Mouse (Mus musculus) hindbrain, embryonic 15.5 days (tissue): ENCODE data around the gene Mtr. TPM values are rescaled to one million over a fixed set of nuclear protein-coding genes. Genes with fewer than 3 reads are reported as not detected.

ENCODE experiments used
- ATAC-seq: fragments of 200-750 bp; cut with Nextera tagmentation; 2 replicates; pipeline ENCODE4 v1.8.0; 2017; ENCODE audit warnings: low read depth, moderate number of reproducible peaks, moderate TSS enrichment; ENCODE audit not compliant: low FRiP score
- H3K27ac ChIP-seq: fragments of 300-500 bp; sonication (generic); replicated peaks from 2 replicates; pipeline ENCODE4 v1.5.1; 2015; ENCODE audit warnings: mild to moderate bottlenecking, inconsistent platforms
- H3K27me3 ChIP-seq: fragments of 300-500 bp; sonication (generic); 2 replicates; pipeline ENCODE4 v1.6.1; 2015; ENCODE audit warnings: control low read depth, inconsistent platforms
- H3K36me3 ChIP-seq: fragments of 300-500 bp; sonication (generic); 2 replicates; pipeline ENCODE4 v1.6.1; 2015; ENCODE audit warnings: control low read depth, inconsistent platforms
- H3K4me1 ChIP-seq: fragments of 300-500 bp; sonication (generic); replicated peaks from 2 replicates; pipeline ENCODE4 v1.6.1; 2015; ENCODE audit warnings: control low read depth, inconsistent platforms
- H3K4me2 ChIP-seq: fragments of 300-500 bp; sonication (generic); 2 replicates; pipeline ENCODE4 v1.6.1; 2015; ENCODE audit warnings: moderate library complexity, mild to moderate bottlenecking, inconsistent platforms
- H3K4me3 ChIP-seq: fragments of 300-500 bp; sonication (generic); 2 replicates; pipeline ENCODE4 v1.5.1; 2015; ENCODE audit warnings: mild to moderate bottlenecking, inconsistent platforms
- H3K9ac ChIP-seq: fragments of 300-500 bp; sonication (generic); 2 replicates; pipeline ENCODE4 v1.6.1; 2015; ENCODE audit warnings: inconsistent platforms
- H3K9me3 ChIP-seq: fragments of 300-500 bp; sonication (generic); 2 replicates; pipeline ENCODE4 v1.6.1; 2016; ENCODE audit warnings: control low read depth, inconsistent platforms
- WGBS: fragments of 180-500 bp; shearing (Covaris S2); methylation state at CpG from one replicate; pipeline ENCODE4 v1.1.7; 2015; 5-methylcytosine and 5-hydroxymethylcytosine counted together
- polyA plus RNA-seq: library from polyadenylated mRNA; unstranded; fragments of >200 nt; fragmentation: Nextera tagmentation; extraction: Ambion mirVana; gene quantifications from 2 replicates; pipeline ENCODE4 v1.2.1, GENCODE M21; 2015

The Mtr gene
- polyA plus RNA-seq = 3.5 and 4.0 TPM in 2 replicates

DNA sequence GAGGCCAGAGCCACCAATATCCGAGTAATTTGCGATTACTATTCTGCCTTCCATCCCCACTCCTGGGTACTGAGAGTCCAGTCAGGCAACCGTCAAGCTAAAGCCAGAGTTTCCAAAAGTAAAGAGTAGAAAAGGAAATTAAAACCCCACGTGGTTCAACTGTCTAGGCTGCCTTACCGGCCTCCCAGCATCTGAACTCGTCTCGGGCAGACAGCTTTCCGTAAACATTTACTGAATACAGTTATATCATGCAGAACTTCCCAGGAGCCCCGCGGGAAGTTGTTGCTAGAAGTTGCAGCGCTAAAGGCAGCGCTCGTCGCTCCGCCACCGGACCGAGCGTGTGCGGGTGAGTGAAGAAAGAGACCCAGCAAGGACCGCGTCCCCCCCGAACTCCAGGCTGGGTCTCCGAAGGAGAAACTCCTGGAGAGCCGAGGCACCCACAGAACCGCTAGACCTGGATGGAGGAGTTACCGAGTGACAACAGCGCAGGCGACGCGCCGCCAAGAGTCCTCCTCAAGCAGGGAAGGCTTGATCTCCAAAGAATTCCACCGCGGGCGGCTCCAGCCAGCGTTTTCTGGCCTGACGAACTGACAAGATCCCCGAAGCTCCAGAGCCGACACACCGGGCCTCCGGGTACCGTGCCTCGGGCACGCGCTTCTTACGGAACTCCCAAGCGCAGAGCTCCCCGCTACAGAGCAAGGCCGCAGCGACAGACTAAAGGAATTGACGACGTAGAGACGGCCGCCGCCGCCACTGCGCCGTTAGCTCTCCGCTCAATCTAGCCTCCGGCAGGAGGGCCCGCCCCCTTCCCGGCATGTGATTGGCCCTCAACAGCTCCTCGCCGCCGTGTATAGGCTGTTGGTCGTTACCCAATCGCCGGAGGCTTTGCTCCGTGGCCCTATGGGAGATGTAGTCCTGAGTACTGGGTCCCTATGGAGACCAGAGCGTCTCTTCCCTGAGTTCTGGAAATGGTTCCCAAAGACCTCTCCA is at the start of gene Mtr:
Gene Mtr, minus strand, starts transcription at position 723 of the 990 bp plus-strand sequence.
- no peaks in the 10 kb centered on the region for H3K9me3 ChIP-seq
- ATAC-seq = peak; percentile 100
- WGBS = under 1% methylated on average over 69 of the region's 69 CpGs
- no peaks in the 10 kb centered on the region for H3K36me3 ChIP-seq
- peak within 1 kb of the TSS; percentile 65 for H3K9ac ChIP-seq
- peak within 1 kb of the TSS; percentile 80 for H3K27ac ChIP-seq
- peaks cover 19% of the 10 kb centered on the region for H3K4me1 ChIP-seq
- peak within 1 kb of the TSS; percentile 70 for H3K4me2 ChIP-seq
- no peaks in the 10 kb centered on the region for H3K27me3 ChIP-seq
- H3K4me3 ChIP-seq = peak within 1 kb of the TSS; percentile 73

- H3K27me3 ChIP-seq = no peaks in the 10 kb centered on the region
- H3K9me3 ChIP-seq = no peaks in the 10 kb centered on the region
- H3K9ac ChIP-seq = no peak overlapping the region
- H3K27ac ChIP-seq = no peak overlapping the region
- no peak for ATAC-seq
- WGBS = 83% methylated on average over 4 of the region's 4 CpGs
- H3K4me1 ChIP-seq = no peaks in the 10 kb centered on the region
- H3K4me2 ChIP-seq = no peak overlapping the region
- no peaks in the 10 kb centered on the region for H3K36me3 ChIP-seq
- no peak overlapping the region for H3K4me3 ChIP-seq
These were observed 49.4 kb upstream of the Mtr start for GRCm38 (mm10) chr13:12307286-12307685.

GRCm38 (mm10) chr13:12305540-12305939 is 47.6 kb upstream of the Mtr start:
- H3K4me3 ChIP-seq = no peak overlapping the region
- no peaks in the 10 kb centered on the region for H3K27me3 ChIP-seq
- no peaks in the 10 kb centered on the region for H3K9me3 ChIP-seq
- H3K27ac ChIP-seq = no peak overlapping the region
- no peak overlapping the region for H3K9ac ChIP-seq
- no peaks in the 10 kb centered on the region for H3K36me3 ChIP-seq
- 87% methylated on average over 8 of the region's 8 CpGs for WGBS
- no peaks in the 10 kb centered on the region for H3K4me1 ChIP-seq
- no peak overlapping the region for H3K4me2 ChIP-seq
- ATAC-seq = no peak

DNA sequence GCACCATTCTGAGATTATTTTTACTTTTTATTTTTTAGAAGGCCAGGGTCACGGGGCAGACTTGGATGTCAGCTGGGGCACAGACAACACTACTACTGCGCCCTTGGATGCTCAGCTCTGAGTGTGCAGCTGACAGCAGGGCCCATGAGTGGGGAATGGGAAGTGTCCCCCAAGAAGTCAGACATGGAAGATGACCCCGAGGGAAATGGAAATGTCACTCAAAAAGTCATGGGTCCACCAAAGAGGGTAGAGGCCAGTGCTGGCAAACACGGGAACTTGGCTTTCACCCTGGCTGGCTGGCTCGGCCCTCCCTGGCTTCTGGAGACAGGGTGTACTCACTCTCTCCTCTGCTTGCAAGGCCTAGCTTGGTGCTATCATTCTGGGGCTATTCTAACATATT is 47.1 kb upstream of the Mtr start:
- Histone ChIP-seq H3K4me2 (no peak overlapping the region), H3K4me3 (no peak overlapping the region), H3K27ac (no peak overlapping the region), H3K4me1 (no peaks in the 10 kb centered on the region), H3K9me3 (no peaks in the 10 kb centered on the region), H3K9ac (no peak overlapping the region), H3K36me3 (no peaks in the 10 kb centered on the region), H3K27me3 (no peaks in the 10 kb centered on the region)
- no peak for ATAC-seq
- 91% methylated on average over 5 of the region's 5 CpGs for WGBS

- Histone ChIP-seq H3K9me3 (no peaks in the 10 kb centered on the region), H3K4me1 (no peaks in the 10 kb centered on the region), H3K4me3 (no peak overlapping the region), H3K4me2 (no peak overlapping the region), H3K36me3 (no peaks in the 10 kb centered on the region), H3K9ac (no peak overlapping the region), H3K27ac (no peak overlapping the region), H3K27me3 (no peaks in the 10 kb centered on the region)
- 92% methylated on average over 6 of the region's 6 CpGs for WGBS
- ATAC-seq = no peak
These were observed 39.9 kb upstream of the Mtr start for GRCm38 (mm10) chr13:12297777-12298176.

DNA sequence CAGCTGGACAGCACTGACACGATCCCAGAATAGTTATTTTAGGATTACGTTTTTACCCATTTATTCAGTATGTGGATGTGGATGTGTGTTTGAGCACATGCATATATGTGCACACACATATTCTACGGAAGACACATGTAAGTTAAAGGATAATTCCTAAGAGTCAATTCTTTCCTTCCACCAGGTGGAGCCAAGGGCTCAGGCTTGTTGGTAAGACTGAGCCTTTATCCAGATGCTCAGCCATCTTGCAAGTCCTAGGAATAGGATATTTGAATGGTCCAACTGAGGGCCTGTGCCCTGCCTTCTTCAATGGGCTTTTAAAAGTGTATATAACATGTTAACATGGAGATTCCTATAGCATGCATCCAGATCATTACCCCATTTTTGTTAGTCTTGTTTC is 38.8 kb upstream of the Mtr start:
- Histone ChIP-seq H3K4me3 (no peak overlapping the region), H3K27ac (no peak overlapping the region), H3K4me2 (no peak overlapping the region), H3K4me1 (no peaks in the 10 kb centered on the region), H3K27me3 (no peaks in the 10 kb centered on the region), H3K9ac (no peak overlapping the region), H3K36me3 (no peaks in the 10 kb centered on the region), H3K9me3 (no peaks in the 10 kb centered on the region)
- WGBS = 88% methylated on average over 3 of the region's 3 CpGs
- ATAC-seq = 0 out of 2 replicates have a peak, but pooled peaks have one; percentile 27

DNA sequence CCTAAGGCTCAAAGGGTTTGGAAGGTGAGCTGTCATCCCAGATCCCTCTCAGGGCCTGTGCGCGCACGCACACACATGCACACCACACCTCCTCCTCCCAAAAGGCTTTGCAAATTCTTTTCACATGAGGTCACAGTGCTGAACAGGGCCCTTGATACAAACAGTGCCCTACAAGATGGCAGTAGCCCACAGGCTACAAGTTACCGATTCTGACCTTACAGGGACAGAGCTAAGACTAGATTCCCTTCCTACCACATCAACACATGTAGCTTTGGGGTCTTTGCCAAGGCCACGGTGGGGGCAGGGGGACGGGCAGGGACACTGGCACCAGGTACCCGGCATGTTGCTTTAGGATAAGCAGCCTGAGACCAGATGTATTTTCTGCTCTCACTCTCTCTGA is 35.9 kb upstream of the Mtr start:
- H3K4me3 ChIP-seq = no peak overlapping the region
- no peak overlapping the region for H3K4me2 ChIP-seq
- H3K4me1 ChIP-seq = no peaks in the 10 kb centered on the region
- ATAC-seq = no peak
- H3K27me3 ChIP-seq = no peaks in the 10 kb centered on the region
- no peak overlapping the region for H3K9ac ChIP-seq
- no peaks in the 10 kb centered on the region for H3K9me3 ChIP-seq
- 88% methylated on average over 7 of the region's 7 CpGs for WGBS
- H3K36me3 ChIP-seq = no peaks in the 10 kb centered on the region
- H3K27ac ChIP-seq = no peak overlapping the region

- no peaks in the 10 kb centered on the region for H3K9me3 ChIP-seq
- H3K27ac ChIP-seq = no peak overlapping the region
- H3K27me3 ChIP-seq = no peaks in the 10 kb centered on the region
- WGBS = 95% methylated on average over 7 of the region's 7 CpGs
- no peaks in the 10 kb centered on the region for H3K4me1 ChIP-seq
- no peak overlapping the region for H3K9ac ChIP-seq
- no peaks in the 10 kb centered on the region for H3K36me3 ChIP-seq
- no peak for ATAC-seq
- no peak overlapping the region for H3K4me3 ChIP-seq
- H3K4me2 ChIP-seq = no peak overlapping the region
These were observed 32.8 kb upstream of the Mtr start for GRCm38 (mm10) chr13:12290700-12291099.

DNA sequence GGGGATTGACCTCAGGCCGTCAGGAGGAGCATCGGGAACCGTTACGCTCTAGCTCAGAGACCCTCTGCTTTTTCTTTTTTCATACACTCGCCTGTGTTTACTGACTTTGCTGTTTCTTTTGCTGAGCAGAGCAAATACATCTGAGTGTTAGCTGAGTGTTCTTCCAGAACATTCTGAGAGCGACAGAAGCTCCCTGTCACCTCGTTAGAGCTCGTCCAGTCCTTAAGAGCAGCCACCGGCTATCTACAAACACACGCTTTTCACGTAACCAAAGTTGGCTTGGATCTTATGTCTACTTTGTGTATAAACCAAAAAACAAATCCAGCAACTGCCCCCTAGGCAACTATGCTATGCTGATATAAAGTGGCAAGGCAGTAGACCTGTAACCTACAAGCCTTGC is 26.6 kb upstream of the Mtr start:
- no peaks in the 10 kb centered on the region for H3K27me3 ChIP-seq
- 96% methylated on average over 11 of the region's 11 CpGs for WGBS
- no peaks in the 10 kb centered on the region for H3K36me3 ChIP-seq
- no peak for ATAC-seq
- no peak overlapping the region for H3K9ac ChIP-seq
- no peaks in the 10 kb centered on the region for H3K4me1 ChIP-seq
- H3K9me3 ChIP-seq = no peaks in the 10 kb centered on the region
- H3K27ac ChIP-seq = no peak overlapping the region
- H3K4me2 ChIP-seq = no peak overlapping the region
- no peak overlapping the region for H3K4me3 ChIP-seq

- Histone ChIP-seq H3K9ac (no peak overlapping the region), H3K4me1 (no peaks in the 10 kb centered on the region), H3K4me3 (no peak overlapping the region), H3K27ac (no peak overlapping the region), H3K36me3 (no peaks in the 10 kb centered on the region), H3K27me3 (no peaks in the 10 kb centered on the region), H3K9me3 (no peaks in the 10 kb centered on the region), H3K4me2 (no peak overlapping the region)
- ATAC-seq = no peak
- 94% methylated on average over 3 of the region's 3 CpGs for WGBS
These were observed 25.9 kb upstream of the Mtr start for GRCm38 (mm10) chr13:12283826-12284225.

DNA sequence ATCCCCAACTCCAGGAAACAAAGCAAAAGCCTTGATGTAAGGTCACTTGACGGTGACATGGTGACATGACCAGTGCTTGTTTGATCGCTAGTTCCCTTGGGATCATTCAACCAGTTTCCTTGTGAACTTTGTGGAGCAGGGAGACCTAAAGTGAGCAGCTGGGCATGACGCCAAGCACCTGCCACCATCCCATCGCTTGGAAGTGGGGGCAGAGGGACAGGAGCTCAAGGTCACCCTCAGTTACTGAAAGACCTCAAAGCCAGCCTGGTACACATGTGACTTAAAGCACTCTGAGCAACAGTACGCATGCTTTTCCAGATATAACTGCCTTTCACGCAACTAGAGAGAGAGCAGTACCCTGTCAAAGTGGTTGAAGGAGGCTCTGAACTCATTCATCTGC is 16.8 kb upstream of the Mtr start:
- ATAC-seq = no peak
- H3K4me1 ChIP-seq = no peaks in the 10 kb centered on the region
- H3K9me3 ChIP-seq = no peaks in the 10 kb centered on the region
- 73% methylated on average over 6 of the region's 6 CpGs for WGBS
- H3K27me3 ChIP-seq = no peaks in the 10 kb centered on the region
- no peak overlapping the region for H3K27ac ChIP-seq
- H3K4me3 ChIP-seq = no peak overlapping the region
- no peak overlapping the region for H3K4me2 ChIP-seq
- H3K36me3 ChIP-seq = no peaks in the 10 kb centered on the region
- H3K9ac ChIP-seq = no peak overlapping the region

DNA sequence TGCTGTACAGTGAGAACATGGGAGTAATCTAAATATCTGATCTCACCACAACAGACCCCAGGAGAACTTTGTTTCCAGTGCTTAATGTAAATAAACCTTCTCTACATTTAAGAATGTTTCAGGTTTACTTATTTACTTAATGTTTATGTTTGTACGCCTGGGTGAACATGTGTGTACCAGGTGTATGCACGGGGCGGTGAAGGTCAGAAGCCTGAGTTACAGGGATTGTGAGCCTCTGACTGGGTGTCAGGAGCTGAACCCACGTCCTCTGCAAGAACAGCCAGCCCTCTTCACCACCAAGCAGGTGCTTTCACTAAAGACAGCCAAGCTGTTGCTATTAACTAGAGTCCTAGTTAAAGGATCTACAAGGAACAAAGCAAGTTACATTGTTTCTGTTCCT is 16.3 kb upstream of the Mtr start:
- H3K27ac ChIP-seq = no peak overlapping the region
- H3K4me3 ChIP-seq = no peak overlapping the region
- H3K36me3 ChIP-seq = no peaks in the 10 kb centered on the region
- H3K27me3 ChIP-seq = no peaks in the 10 kb centered on the region
- no peaks in the 10 kb centered on the region for H3K4me1 ChIP-seq
- no peak overlapping the region for H3K9ac ChIP-seq
- 82% methylated on average over 4 of the region's 4 CpGs for WGBS
- H3K4me2 ChIP-seq = no peak overlapping the region
- no peaks in the 10 kb centered on the region for H3K9me3 ChIP-seq
- no peak for ATAC-seq
